Mouse (Mus musculus): ENCODE results near the gene Hspb6.

GRCm38 (mm10) chr7:30556894-30557536 is 5.0 kb downstream of the Hspb6 start:
- TF ChIP-seq POLR2A (IDR thresholded peaks at IDR 0.05; ENCODE audit: control insufficient read depth, low read depth, low read length) (no peak), CTCF (IDR thresholded peaks at IDR 0.05; ENCODE audit: control insufficient read depth, insufficient read depth, insufficient replicate concordance, low read depth, low read length) (no peak)

Measured in testis, adult 2 months (tissue).